In genomic region chr17:10441501-10442111, GRCm38 (mm10) we compare ENCODE assay signal across 9 mouse cellular contexts.
DNase-seq lines count a peak whose midpoint lies in the region; ATAC-seq and TF ChIP-seq lines count a peak whose summit lies in the region.
"Had no signal": no experiment of that assay in that cellular context is flagged by ENCODE, and none has a peak within 500 bp of the region (broad histone marks: within the 10 kb centered on the region; RNA-seq: fewer than 3 reads in every experiment).

No protein-coding gene starts in this region.

- H3K36me3 ChIP-seq in heart, embryonic 12.5 days: no peaks in the 10 kb centered on the region
- no peaks in the 10 kb centered on the region for H3K36me3 ChIP-seq in stomach, embryonic 14.5 days (ENCODE audit: control insufficient read depth, insufficient read depth, low read length)
- H3K36me3 ChIP-seq in stomach, postnatal 0 days (ENCODE audit: control insufficient read depth, insufficient read depth, low read length): no peaks in the 10 kb centered on the region
- H3K36me3 ChIP-seq in hindbrain, embryonic 16.5 days (ENCODE audit: control insufficient read depth, insufficient read depth, low read length): no peaks in the 10 kb centered on the region

- 53% methylated on average over 16 of the region's 16 CpGs for whole genome bisulfite sequencing in heart, embryonic 12.5 days
- 54% methylated on average over 16 of the region's 16 CpGs for WGBS in stomach, embryonic 14.5 days
- WGBS in stomach, postnatal 0 days: 51% methylated on average over 16 of the region's 16 CpGs
- WGBS in hindbrain, embryonic 16.5 days: 14% methylated on average over 16 of the region's 16 CpGs

- ATAC-seq in heart, embryonic 12.5 days (ENCODE audit: insufficient number of reproducible peaks, low FRiP score): peak; percentile 15; the same call in 1 of the 2 replicates
- ATAC-seq in stomach, embryonic 14.5 days (ENCODE audit: insufficient number of reproducible peaks, insufficient read depth, low FRiP score, low read depth): 0 out of 2 replicates have a peak, but pooled peaks have one; percentile 23
- no peak for ATAC-seq in stomach, postnatal 0 days (ENCODE audit: low FRiP score, low TSS enrichment)
- ATAC-seq in hindbrain, embryonic 16.5 days: peak; percentile 94

- DNase-seq in heart, postnatal 36 days: no peak
- no peak for DNase-seq in stomach, postnatal 0 days (ENCODE audit: low spot score)
- peak; percentile 56 for DNase-seq in right cerebral cortex, postnatal 4 days
- no peak for DNase-seq in adrenal gland, adult (ENCODE audit: inconsistent age in 2 of 2, low spot score in 1 of 2)
- no peak for DNase-seq in cerebellum, adult 9-11 months
- DNase-seq: gastrocnemius, postnatal 10 days had no signal

- no peak overlapping the region for H3K9ac ChIP-seq in heart, embryonic 12.5 days
- no peak overlapping the region for H3K9ac ChIP-seq in stomach, embryonic 14.5 days (replicated peaks; ENCODE audit: low read depth, low read length)
- no peak overlapping the region for H3K9ac ChIP-seq in stomach, postnatal 0 days (ENCODE audit: low read length)
- no peak overlapping the region for H3K9ac ChIP-seq in hindbrain, embryonic 16.5 days (ENCODE audit: low read depth, low read length)

- H3K9me3 ChIP-seq in heart, embryonic 12.5 days (replicated peaks): no peaks in the 10 kb centered on the region
- no peaks in the 10 kb centered on the region for H3K9me3 ChIP-seq in stomach, embryonic 14.5 days (ENCODE audit: control insufficient read depth, low read depth, low read length)
- no peaks in the 10 kb centered on the region for H3K9me3 ChIP-seq in stomach, postnatal 0 days (ENCODE audit: control insufficient read depth, low read length)
- H3K9me3 ChIP-seq in hindbrain, embryonic 16.5 days (ENCODE audit: control insufficient read depth, low read length): no peaks in the 10 kb centered on the region

- intact Hi-C loops in heart, postnatal 36 days (cut with DNase I): no loop called here

- H3K4me1 ChIP-seq in heart, embryonic 12.5 days (replicated peaks): peaks cover 13% of the 10 kb centered on the region
- 0 out of 2 replicates have a peak, but pooled peaks cover 2% of the 10 kb centered on the region for H3K4me1 ChIP-seq in stomach, embryonic 14.5 days (ENCODE audit: control insufficient read depth, insufficient read depth, low read length)
- no peaks in the 10 kb centered on the region for H3K4me1 ChIP-seq in stomach, postnatal 0 days (replicated peaks; ENCODE audit: control insufficient read depth, insufficient read depth)
- H3K4me1 ChIP-seq in hindbrain, embryonic 16.5 days (ENCODE audit: control insufficient read depth, insufficient read depth, low read depth, low read length): peaks cover 11% of the 10 kb centered on the region

- no peak overlapping the region for H3K27ac ChIP-seq in heart, embryonic 12.5 days (ENCODE audit: poor library complexity, severe bottlenecking)
- H3K27ac ChIP-seq in stomach, embryonic 14.5 days (ENCODE audit: low read length): no peak overlapping the region
- no peak overlapping the region for H3K27ac ChIP-seq in stomach, postnatal 0 days (replicated peaks)
- H3K27ac ChIP-seq in hindbrain, embryonic 16.5 days (ENCODE audit: low read depth, low read length): peak overlapping the region; percentile 69

- H3K4me2 ChIP-seq in heart, embryonic 12.5 days: no peak overlapping the region
- no peak overlapping the region for H3K4me2 ChIP-seq in stomach, embryonic 14.5 days (replicated peaks; ENCODE audit: low read depth, low read length)
- no peak overlapping the region for H3K4me2 ChIP-seq in stomach, postnatal 0 days (replicated peaks; ENCODE audit: low read depth)
- no peak overlapping the region for H3K4me2 ChIP-seq in hindbrain, embryonic 16.5 days (ENCODE audit: low read length)

- no peak for TF ChIP-seq EP300 in stomach, postnatal 0 days (optimal IDR thresholded peaks at IDR 0.05)

- H3K4me3 ChIP-seq in heart, embryonic 12.5 days: no peak overlapping the region
- no peak overlapping the region for H3K4me3 ChIP-seq in stomach, embryonic 14.5 days (ENCODE audit: low read depth, low read length)
- H3K4me3 ChIP-seq in stomach, postnatal 0 days (ENCODE audit: low read depth, low read length): no peak overlapping the region
- no peak overlapping the region for H3K4me3 ChIP-seq in hindbrain, embryonic 16.5 days (ENCODE audit: low read length)

- no peak for TF ChIP-seq CTCF in stomach, postnatal 0 days (IDR thresholded peaks at IDR 0.05; ENCODE audit: low read depth)

- H3K27me3 ChIP-seq in heart, embryonic 12.5 days (replicated peaks): no peaks in the 10 kb centered on the region
- no peaks in the 10 kb centered on the region for H3K27me3 ChIP-seq in stomach, embryonic 14.5 days (ENCODE audit: control insufficient read depth, insufficient read depth, low read length)
- H3K27me3 ChIP-seq in stomach, postnatal 0 days (ENCODE audit: control insufficient read depth, insufficient read depth, low read length): no peaks in the 10 kb centered on the region
- H3K27me3 ChIP-seq in hindbrain, embryonic 16.5 days (replicated peaks; ENCODE audit: control insufficient read depth, insufficient read depth, low read length): no peaks in the 10 kb centered on the region
